Mouse (Mus musculus) heart, postnatal 0 days (tissue): ENCODE measurements around the gene Cdk19.

ENCODE experiments used
- CTCF ChIP-seq: IDR thresholded peaks from 2 replicates; pipeline ENCODE4 v1.5.1; 2016; ENCODE audit warnings: antibody characterized with exemption, control low read depth, low read depth
- EP300 ChIP-seq: IDR thresholded peaks from 2 replicates; pipeline ENCODE4 v1.6.1; 2016; ENCODE audit warnings: antibody characterized with exemption, low read depth

DNA sequence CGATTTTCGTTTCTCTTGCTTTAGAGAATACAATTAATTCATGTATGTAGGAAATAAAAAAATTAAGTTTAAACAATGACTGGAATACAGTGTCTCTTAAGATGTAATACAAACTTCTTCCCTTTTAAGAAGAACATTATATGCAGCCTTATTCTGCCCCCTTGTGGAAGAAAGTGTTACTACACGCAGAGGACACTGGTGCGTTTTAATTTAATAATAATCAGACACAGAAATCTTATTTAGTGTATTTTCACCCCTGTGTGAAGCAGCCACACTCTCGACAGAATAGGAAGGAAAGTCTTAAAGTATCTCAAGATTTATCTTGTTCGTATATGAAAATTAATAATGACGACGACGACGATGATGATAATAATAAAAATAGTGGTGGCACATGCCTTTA lies 185.6 kb downstream of the Cdk19 start:
- TF ChIP-seq CTCF, result peak; percentile 80
- TF ChIP-seq EP300, result no peak
